Mouse (Mus musculus) midbrain, embryonic 15.5 days (tissue): Measurements from ENCODE around the gene Trpc4ap. TPM values are rescaled to one million over a fixed set of nuclear protein-coding genes. Genes with fewer than 3 reads are reported as not detected.

Experiments
- ATAC-seq: fragments of 200-750 bp; cut with Nextera tagmentation; replicated peaks from 2 replicates; pipeline ENCODE4 v1.8.0; 2017; ENCODE audit warnings: moderate TSS enrichment
- H3K27ac ChIP-seq: fragments of 300-500 bp; sonication (generic); 2 replicates; pipeline ENCODE4 v1.5.1; 2015; ENCODE audit warnings: mild to moderate bottlenecking, inconsistent platforms
- H3K27me3 ChIP-seq: fragments of 300-500 bp; sonication (generic); replicated peaks from 2 replicates; pipeline ENCODE4 v1.6.1; 2015; ENCODE audit warnings: inconsistent platforms
- H3K36me3 ChIP-seq: fragments of 300-500 bp; sonication (generic); replicated peaks from 2 replicates; pipeline ENCODE4 v1.6.1; 2015; ENCODE audit warnings: inconsistent platforms
- H3K4me1 ChIP-seq: fragments of 300-500 bp; sonication (generic); 2 replicates; pipeline ENCODE4 v1.6.1; 2015; ENCODE audit warnings: inconsistent platforms
- H3K4me2 ChIP-seq: fragments of 300-500 bp; sonication (generic); 2 replicates; pipeline ENCODE4 v1.6.1; 2015; ENCODE audit warnings: inconsistent platforms, mild to moderate bottlenecking, moderate library complexity
- H3K4me3 ChIP-seq: fragments of 300-500 bp; sonication (generic); 2 replicates; pipeline ENCODE4 v1.5.1; 2015; ENCODE audit warnings: mild to moderate bottlenecking, inconsistent platforms
- H3K9ac ChIP-seq: fragments of 300-500 bp; sonication (generic); 2 replicates; pipeline ENCODE4 v1.6.1; 2015; ENCODE audit warnings: mild to moderate bottlenecking, inconsistent platforms
- H3K9me3 ChIP-seq: fragments of 300-500 bp; sonication (generic); 2 replicates; pipeline ENCODE4 v1.6.1; 2016; ENCODE audit warnings: inconsistent platforms
- WGBS: fragments of 180-500 bp; shearing (Covaris S2); methylation state at CpG from one replicate; pipeline ENCODE4 v1.1.7; 2015; ENCODE audit warnings: mixed read lengths; 5-methylcytosine and 5-hydroxymethylcytosine counted together
- polyA plus RNA-seq: library from polyadenylated mRNA; unstranded; fragments of >200 nt; fragmentation: Nextera tagmentation; extraction: Ambion mirVana; gene quantifications from 2 replicates; pipeline ENCODE4 v1.2.1, GENCODE M21; 2015

Gene Trpc4ap
- polyA plus RNA-seq, 1 experiment from 2014 or later = 166 TPM

DNA sequence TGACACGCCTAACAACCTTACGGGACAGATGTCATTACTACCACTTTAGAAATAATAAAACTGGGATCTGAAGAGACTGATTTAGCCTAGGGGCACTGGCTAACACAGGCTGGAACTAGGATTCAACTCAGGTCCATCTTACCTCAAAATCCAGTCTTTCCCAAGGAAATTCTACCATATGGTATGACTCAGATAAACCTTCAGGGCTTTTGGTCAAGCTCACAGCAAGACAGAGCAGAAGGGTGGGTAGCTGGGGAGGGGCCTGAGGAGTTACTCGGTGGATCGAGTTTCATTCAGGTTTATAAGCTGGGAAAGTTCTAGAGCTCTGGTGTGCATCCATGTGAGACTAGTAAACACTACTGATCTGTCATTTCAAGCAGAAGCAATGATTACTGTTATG, 3.0 kb downstream of the Trpc4ap start:
- Histone ChIP-seq H3K27ac (no peak overlapping the region), H3K27me3 (no peaks in the 10 kb centered on the region), H3K4me3 (no peak overlapping the region), H3K9ac (no peak overlapping the region), H3K9me3 (no peaks in the 10 kb centered on the region), H3K4me2 (no peak overlapping the region), H3K4me1 (peaks cover 24% of the 10 kb centered on the region), H3K36me3 (no peaks in the 10 kb centered on the region)
- WGBS = 88% methylated on average over 4 of the region's 4 CpGs
- ATAC-seq = no peak

DNA sequence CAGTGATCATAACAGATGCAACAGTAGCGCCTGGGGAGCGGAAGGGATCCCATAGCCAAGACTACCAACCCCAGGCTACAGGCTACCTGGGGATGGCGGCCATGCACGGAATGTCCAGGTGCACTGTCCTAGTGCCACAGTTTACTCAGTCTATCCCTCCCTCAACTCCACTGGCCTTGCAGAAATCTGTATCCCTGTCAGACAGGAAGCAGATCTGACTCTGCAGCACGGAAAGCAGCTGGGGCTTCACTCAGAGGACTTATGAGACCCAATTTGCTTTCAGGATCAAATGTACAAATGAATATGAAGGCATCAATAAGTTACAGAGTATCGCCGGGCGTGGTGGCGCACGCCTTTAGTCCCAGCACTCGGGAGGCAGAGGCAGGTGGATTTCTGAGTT, 4.4 kb downstream of the Trpc4ap start:
- Histone ChIP-seq H3K4me1 (peaks cover 24% of the 10 kb centered on the region), H3K4me3 (no peak overlapping the region), H3K27ac (no peak overlapping the region), H3K9ac (no peak overlapping the region), H3K9me3 (no peaks in the 10 kb centered on the region), H3K27me3 (no peaks in the 10 kb centered on the region), H3K36me3 (no peaks in the 10 kb centered on the region), H3K4me2 (no peak overlapping the region)
- ATAC-seq = no peak
- 96% methylated on average over 11 of the region's 11 CpGs for WGBS

DNA sequence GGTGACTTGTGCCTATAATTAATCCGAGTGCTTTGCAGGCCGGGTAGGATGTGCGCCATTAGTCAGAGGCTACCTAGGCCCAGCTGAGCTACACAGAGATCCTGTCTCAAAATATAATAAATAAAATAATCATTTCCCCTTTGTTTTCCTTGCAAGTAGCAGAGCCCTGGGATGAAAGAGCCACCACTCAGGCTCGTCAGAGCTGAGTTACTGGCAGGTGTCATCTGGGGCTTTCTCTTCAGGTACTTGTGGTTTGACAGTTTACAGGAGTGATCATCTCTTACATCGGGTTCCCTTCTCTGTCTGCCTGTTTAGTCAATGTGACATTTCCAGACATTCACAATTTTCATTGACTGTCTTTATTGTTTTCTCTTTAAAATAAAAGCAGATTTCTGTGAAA, 5.6 kb downstream of the Trpc4ap start:
- Histone ChIP-seq H3K4me2 (no peak overlapping the region), H3K27ac (no peak overlapping the region), H3K4me3 (no peak overlapping the region), H3K27me3 (no peaks in the 10 kb centered on the region), H3K9me3 (no peaks in the 10 kb centered on the region), H3K4me1 (peaks cover 24% of the 10 kb centered on the region), H3K36me3 (no peaks in the 10 kb centered on the region), H3K9ac (no peak overlapping the region)
- ATAC-seq = no peak
- 86% methylated on average over 5 of the region's 5 CpGs for WGBS

DNA sequence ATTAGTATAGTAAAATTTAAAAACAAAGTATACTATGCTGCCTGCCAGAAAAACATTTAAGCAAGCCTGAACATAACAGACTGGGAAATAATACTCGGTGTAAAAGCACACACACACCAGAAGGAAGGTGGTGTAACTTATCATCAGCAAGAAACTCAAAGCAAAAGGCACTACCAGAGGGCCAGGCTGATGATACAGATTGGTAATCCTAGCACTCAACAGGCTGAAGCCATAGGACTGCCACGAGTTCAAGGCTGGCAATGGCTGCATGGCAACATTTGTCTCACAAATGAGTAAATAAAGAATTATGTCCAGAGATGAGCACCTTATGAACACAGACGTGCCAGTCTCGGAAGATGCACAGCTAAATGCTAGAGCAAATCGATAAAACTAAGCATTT, 8.4 kb downstream of the Trpc4ap start:
- Histone ChIP-seq H3K27me3 (no peaks in the 10 kb centered on the region), H3K4me3 (no peak overlapping the region), H3K36me3 (no peaks in the 10 kb centered on the region), H3K27ac (no peak overlapping the region), H3K4me1 (0 out of 2 replicates have a peak, but pooled peaks cover under 1% of the 10 kb centered on the region), H3K9ac (no peak overlapping the region), H3K9me3 (no peaks in the 10 kb centered on the region), H3K4me2 (no peak overlapping the region)
- no peak for ATAC-seq
- 96% methylated on average over 5 of the region's 5 CpGs for WGBS

DNA sequence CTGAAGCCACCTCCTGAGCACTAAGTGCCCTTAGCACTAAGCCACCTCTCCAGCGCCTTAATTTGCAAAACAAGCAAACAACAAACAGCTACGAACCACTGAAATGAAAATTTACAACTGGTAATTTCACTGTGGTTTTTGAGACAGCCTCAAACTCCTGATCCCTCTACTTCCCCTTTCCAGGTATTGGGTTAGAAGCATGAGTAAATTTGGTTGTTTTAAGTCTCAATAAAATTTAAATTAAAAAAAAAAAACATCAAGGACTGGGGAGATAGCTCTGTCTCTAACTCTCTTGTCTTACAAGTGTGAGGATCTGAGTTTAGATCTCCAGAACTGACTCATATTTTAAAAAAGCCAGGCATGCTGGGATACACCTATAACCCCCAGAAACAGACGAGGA, 9.0 kb downstream of the Trpc4ap start:
- Histone ChIP-seq H3K4me1 (no peaks in the 10 kb centered on the region), H3K27me3 (no peaks in the 10 kb centered on the region), H3K4me2 (no peak overlapping the region), H3K9me3 (no peaks in the 10 kb centered on the region), H3K27ac (no peak overlapping the region), H3K9ac (no peak overlapping the region), H3K4me3 (no peak overlapping the region), H3K36me3 (no peaks in the 10 kb centered on the region)
- no peak for ATAC-seq
- whole genome bisulfite sequencing = 73% methylated on average over 3 of the region's 3 CpGs

DNA sequence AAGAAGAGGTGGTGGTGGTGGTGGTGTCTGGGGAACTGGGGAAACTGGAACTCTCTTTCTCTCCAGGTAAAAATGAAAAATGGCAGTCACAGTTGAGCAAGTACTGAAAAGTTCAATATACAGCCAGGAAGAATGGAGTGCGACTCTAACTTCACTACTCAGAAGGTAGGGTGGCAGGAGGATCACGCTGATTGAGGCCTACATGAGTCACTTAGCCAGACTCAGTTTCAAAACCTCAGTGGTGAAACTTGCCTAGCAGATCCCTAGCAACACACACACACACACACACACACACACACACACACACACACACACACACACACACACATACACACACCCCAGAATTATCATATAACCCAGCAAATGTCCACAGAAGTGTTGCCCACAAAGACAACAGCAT, 10.3 kb downstream of the Trpc4ap start:
- no peak for ATAC-seq
- Histone ChIP-seq H3K27me3 (no peaks in the 10 kb centered on the region), H3K27ac (no peak overlapping the region), H3K9me3 (no peaks in the 10 kb centered on the region), H3K9ac (no peak overlapping the region), H3K36me3 (no peaks in the 10 kb centered on the region), H3K4me3 (no peak overlapping the region), H3K4me2 (no peak overlapping the region), H3K4me1 (no peaks in the 10 kb centered on the region)
- 94% methylated on average over 2 of the region's 2 CpGs for WGBS

DNA sequence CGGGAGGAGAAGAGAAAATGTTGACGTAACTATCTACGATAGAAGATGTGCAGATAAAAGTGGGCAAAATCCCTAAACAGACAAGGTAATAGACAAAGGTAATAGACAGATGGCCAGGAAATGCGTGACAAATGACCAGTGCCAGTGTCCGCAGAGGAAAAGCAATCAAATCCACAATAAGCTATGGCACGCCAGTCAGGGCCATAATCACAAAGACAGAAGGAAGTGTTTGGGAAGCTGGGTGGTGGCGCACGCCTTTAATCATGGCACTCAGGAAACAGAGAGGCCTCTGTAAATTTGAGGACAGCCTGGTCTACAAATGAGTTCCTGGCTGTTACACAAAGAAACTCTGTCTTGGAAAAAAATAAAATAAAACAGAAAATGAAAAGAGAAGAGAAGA, 11.0 kb downstream of the Trpc4ap start:
- 72% methylated on average over 8 of the region's 8 CpGs for WGBS
- no peak for ATAC-seq
- H3K4me1 ChIP-seq = no peaks in the 10 kb centered on the region
- no peaks in the 10 kb centered on the region for H3K36me3 ChIP-seq
- no peak overlapping the region for H3K9ac ChIP-seq
- H3K4me3 ChIP-seq = no peak overlapping the region
- no peaks in the 10 kb centered on the region for H3K9me3 ChIP-seq
- no peak overlapping the region for H3K27ac ChIP-seq
- H3K4me2 ChIP-seq = no peak overlapping the region
- H3K27me3 ChIP-seq = no peaks in the 10 kb centered on the region

DNA sequence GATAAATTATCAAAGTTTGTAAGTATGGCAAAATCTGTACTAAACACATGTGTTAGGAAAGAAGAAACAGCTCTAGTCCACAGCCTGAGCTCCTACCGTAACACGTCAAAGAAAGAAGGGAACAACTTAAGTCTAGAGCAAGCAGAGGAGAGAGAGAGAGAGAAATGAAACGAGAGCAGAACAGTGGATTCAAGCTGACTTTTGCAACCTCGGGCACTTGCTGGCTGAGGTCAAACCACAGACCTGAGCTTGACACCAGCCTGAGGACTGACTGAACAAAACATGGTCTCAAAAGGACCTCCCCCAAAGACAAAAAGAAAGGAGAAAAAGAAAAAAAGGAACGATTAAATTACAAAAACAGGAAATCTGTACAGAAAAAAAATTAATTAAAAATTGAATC, 11.6 kb downstream of the Trpc4ap start:
- no peaks in the 10 kb centered on the region for H3K27me3 ChIP-seq
- H3K9me3 ChIP-seq = no peaks in the 10 kb centered on the region
- H3K4me2 ChIP-seq = no peak overlapping the region
- no peak overlapping the region for H3K27ac ChIP-seq
- H3K36me3 ChIP-seq = no peaks in the 10 kb centered on the region
- no peak for ATAC-seq
- no peak overlapping the region for H3K4me3 ChIP-seq
- no peak overlapping the region for H3K9ac ChIP-seq
- H3K4me1 ChIP-seq = no peaks in the 10 kb centered on the region
- 74% methylated on average over 5 of the region's 5 CpGs for WGBS

DNA sequence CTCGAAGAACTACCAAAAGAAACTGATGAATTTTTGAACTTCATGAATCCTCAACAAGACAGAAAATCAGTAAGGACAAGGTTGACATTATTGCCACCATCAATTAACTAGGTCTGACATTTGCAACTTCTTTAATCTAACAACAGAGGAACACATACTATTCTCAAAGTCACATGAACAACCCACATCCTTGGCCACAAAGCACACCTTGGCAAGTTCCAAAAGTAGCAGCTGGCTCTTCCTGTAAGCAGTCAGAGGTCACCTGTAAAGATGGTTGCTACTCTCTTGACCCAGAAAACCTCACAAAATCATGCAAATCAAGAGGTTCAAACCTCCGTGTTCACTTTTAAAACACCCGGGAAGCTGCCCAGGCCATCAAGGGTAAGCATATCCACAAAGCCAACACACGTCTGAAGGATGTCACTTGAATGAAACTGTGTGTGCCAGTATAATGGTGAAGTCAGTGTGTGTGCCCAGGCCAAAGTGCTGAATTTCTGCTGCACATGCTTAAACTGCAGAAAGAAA, 12.5 kb downstream of the Trpc4ap start:
- Histone ChIP-seq H3K4me1 (0 out of 2 replicates have a peak, but pooled peaks cover 6% of the 10 kb centered on the region), H3K36me3 (no peaks in the 10 kb centered on the region), H3K27me3 (no peaks in the 10 kb centered on the region), H3K9ac (no peak overlapping the region), H3K9me3 (no peaks in the 10 kb centered on the region), H3K27ac (no peak overlapping the region), H3K4me2 (no peak overlapping the region), H3K4me3 (no peak overlapping the region)
- 92% methylated on average over 4 of the region's 4 CpGs for WGBS
- ATAC-seq = no peak

DNA sequence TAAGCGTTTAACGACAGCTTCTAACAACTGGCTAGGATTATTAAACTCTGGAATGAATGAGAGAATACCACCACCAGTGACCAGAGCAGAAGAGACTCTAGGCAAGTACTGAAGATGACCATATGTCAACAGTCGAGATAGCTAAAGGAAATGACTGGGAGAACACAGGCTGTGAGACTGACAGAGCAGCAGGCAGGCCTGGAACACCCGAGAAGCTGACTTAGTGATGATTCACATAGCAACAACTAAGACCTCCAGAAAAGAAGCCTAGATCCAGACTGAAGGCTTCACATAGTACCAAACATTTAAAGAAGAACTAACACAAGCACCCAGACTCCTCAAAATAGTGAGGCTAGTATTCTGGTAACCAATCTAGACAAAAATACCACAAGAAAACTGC, 17.1 kb downstream of the Trpc4ap start:
- Histone ChIP-seq H3K4me2 (no peak overlapping the region), H3K36me3 (peaks cover 13% of the 10 kb centered on the region; the same call in 1 of the 2 replicates), H3K9me3 (no peaks in the 10 kb centered on the region), H3K27me3 (no peaks in the 10 kb centered on the region), H3K4me3 (no peak overlapping the region), H3K4me1 (0 out of 2 replicates have a peak, but pooled peaks cover 6% of the 10 kb centered on the region), H3K27ac (no peak overlapping the region), H3K9ac (no peak overlapping the region)
- no peak for ATAC-seq
- WGBS = 69% methylated on average over 4 of the region's 4 CpGs

DNA sequence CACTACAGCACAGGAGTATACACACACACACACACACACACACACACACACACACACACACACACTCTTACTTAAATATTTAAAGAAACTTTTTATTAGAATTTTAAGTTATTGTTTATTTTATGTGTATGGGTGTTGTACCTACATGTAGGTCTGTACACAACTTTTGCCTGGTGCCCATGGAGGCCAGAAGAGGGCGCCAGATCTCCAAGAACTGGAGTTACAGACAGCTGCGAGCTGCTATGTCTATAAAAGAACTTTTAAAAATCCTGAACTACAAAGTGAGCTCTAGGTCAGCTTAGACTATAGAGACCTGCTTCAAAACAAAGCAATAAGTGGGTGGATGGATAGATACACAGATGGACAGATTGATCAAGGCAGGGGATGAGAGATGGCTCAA, 18.6 kb downstream of the Trpc4ap start:
- no peak overlapping the region for H3K27ac ChIP-seq
- ATAC-seq = no peak
- WGBS = 29% methylated on average over 2 of the region's 2 CpGs

DNA sequence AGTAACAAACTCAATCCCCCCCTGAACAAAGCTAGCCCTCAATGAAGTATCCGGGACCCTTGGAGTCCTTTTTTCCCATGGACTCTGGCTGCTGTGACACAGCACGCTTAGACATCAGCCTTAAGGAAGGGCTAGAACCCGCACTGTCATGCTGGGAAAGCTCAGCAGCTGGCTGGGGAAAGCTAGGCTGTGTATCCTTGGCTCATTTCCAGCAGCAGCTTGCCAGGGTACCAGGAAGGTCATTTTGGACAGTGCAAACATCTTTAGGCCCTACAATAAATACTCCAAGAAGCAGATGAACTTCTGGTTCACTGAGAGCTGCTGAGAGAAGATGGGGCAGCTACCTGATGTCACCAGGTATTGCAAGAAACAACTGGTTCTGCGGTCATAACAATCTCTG, 20.9 kb downstream of the Trpc4ap start:
- Histone ChIP-seq H3K36me3 (peaks cover 22% of the 10 kb centered on the region; the same call in 1 of the 2 replicates), H3K4me1 (0 out of 2 replicates have a peak, but pooled peaks cover 6% of the 10 kb centered on the region), H3K4me3 (no peak overlapping the region), H3K9me3 (no peaks in the 10 kb centered on the region), H3K27me3 (no peaks in the 10 kb centered on the region), H3K4me2 (no peak overlapping the region), H3K9ac (no peak overlapping the region), H3K27ac (no peak overlapping the region)
- ATAC-seq = no peak
- WGBS = 86% methylated on average over 4 of the region's 4 CpGs

More for the DNA sequence above, 18.6 kb downstream of the Trpc4ap start:
- Histone ChIP-seq H3K4me2 (no peak overlapping the region), H3K4me3 (no peak overlapping the region), H3K9me3 (no peaks in the 10 kb centered on the region), H3K27me3 (no peaks in the 10 kb centered on the region), H3K36me3 (peaks cover 13% of the 10 kb centered on the region; the same call in 1 of the 2 replicates), H3K4me1 (0 out of 2 replicates have a peak, but pooled peaks cover 6% of the 10 kb centered on the region), H3K9ac (no peak overlapping the region)

DNA sequence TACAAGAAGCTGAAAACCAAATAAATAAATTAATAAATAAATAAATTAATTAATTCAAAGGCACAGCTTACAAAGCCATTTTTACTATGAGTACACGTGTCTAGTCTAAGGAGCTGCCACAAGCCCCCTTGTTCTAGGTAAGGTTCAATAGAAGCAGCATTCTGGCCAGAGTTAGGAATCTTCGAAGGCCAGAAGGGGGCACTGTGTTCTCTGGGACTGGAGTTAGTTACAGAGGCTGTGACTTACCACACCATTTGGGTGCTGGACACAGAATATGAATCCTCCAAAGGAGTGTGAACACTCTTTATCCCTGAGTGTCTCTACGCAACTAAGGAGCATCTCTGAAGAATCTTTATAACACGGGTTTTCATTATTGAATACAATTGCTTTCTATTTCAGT, 23.7 kb downstream of the Trpc4ap start:
- Histone ChIP-seq H3K9ac (no peak overlapping the region), H3K36me3 (peaks cover 44% of the 10 kb centered on the region; the same call in 1 of the 2 replicates), H3K27ac (no peak overlapping the region), H3K27me3 (no peaks in the 10 kb centered on the region), H3K4me1 (no peaks in the 10 kb centered on the region), H3K4me2 (no peak overlapping the region), H3K4me3 (no peak overlapping the region), H3K9me3 (no peaks in the 10 kb centered on the region)
- WGBS = 82% methylated on average over 4 of the region's 4 CpGs
- no peak for ATAC-seq
